Mouse (Mus musculus) heart, embryonic 16.5 days (tissue): ENCODE data around the gene Deaf1. TPM values are rescaled to one million over a fixed set of nuclear protein-coding genes. Genes with fewer than 3 reads are reported as not detected.
A peak's percentile ranks its signal among the peaks of the same experiment; 100 is the strongest.

ENCODE experiments used
- ATAC-seq: fragments of 200-750 bp; cut with Nextera tagmentation; replicated peaks from 2 replicates; pipeline ENCODE4 v1.8.0; 2017; ENCODE audit warnings: moderate number of reproducible peaks; ENCODE audit not compliant: insufficient read depth, low FRiP score; ENCODE audit errors: extremely low read depth
- H3K27ac ChIP-seq: fragments of 300-500 bp; sonication (generic); 2 replicates; pipeline ENCODE4 v1.5.1; 2014; ENCODE audit warnings: mild to moderate bottlenecking, low read length, control low read depth, moderate library complexity
- H3K27me3 ChIP-seq: fragments of 300-500 bp; sonication (generic); 2 replicates; pipeline ENCODE4 v1.6.1; 2014; ENCODE audit warnings: low read length, mixed read lengths; ENCODE audit not compliant: control insufficient read depth, insufficient read depth
- H3K36me3 ChIP-seq: fragments of 300-500 bp; sonication (generic); 2 replicates; pipeline ENCODE4 v1.6.1; 2014; ENCODE audit not compliant: control insufficient read depth, insufficient read depth
- H3K4me1 ChIP-seq: fragments of 300-500 bp; sonication (generic); 2 replicates; pipeline ENCODE4 v1.6.1; 2014; ENCODE audit warnings: low read length, mixed read lengths; ENCODE audit not compliant: control insufficient read depth, insufficient read depth
- H3K4me2 ChIP-seq: fragments of 300-500 bp; sonication (generic); 2 replicates; pipeline ENCODE4 v1.6.1; 2014; ENCODE audit warnings: low read depth, mild to moderate bottlenecking, control low read depth, low read length
- H3K4me3 ChIP-seq: fragments of 300-500 bp; sonication (generic); 2 replicates; pipeline ENCODE4 v1.5.1; 2014; ENCODE audit warnings: mild to moderate bottlenecking, control low read depth, low read length
- H3K9ac ChIP-seq: fragments of 300-500 bp; sonication (generic); 2 replicates; pipeline ENCODE4 v1.6.1; 2014; ENCODE audit warnings: low read length, control low read depth
- H3K9me3 ChIP-seq: fragments of 300-500 bp; sonication (generic); replicated peaks from 2 replicates; pipeline ENCODE4 v1.6.1; 2016; ENCODE audit warnings: low read length; ENCODE audit not compliant: control insufficient read depth
- WGBS: fragments of 180-500 bp; shearing (Covaris S2); extraction: QIAGEN DNeasy Blood & Tissue Kit; methylation state at CpG from one replicate; pipeline ENCODE4 v1.1.7; 2014; 5-methylcytosine and 5-hydroxymethylcytosine counted together
- polyA plus RNA-seq: library from polyadenylated mRNA; unstranded; fragments of >200 nt; fragmentation: Nextera tagmentation; extraction: Ambion mirVana; gene quantifications from 2 replicates; pipeline ENCODE4 v1.2.1, GENCODE M21; 2015

The Deaf1 gene
- polyA plus RNA-seq, 1 experiment from 2014 or later = 37.7 TPM

- 92% methylated on average over 4 of the region's 4 CpGs for WGBS
- H3K9ac ChIP-seq = no peak overlapping the region
- no peak for ATAC-seq
- H3K4me3 ChIP-seq = no peak overlapping the region
- H3K27ac ChIP-seq = no peak overlapping the region
- H3K9me3 ChIP-seq = no peaks in the 10 kb centered on the region
- H3K27me3 ChIP-seq = no peaks in the 10 kb centered on the region
- H3K4me1 ChIP-seq = 0 out of 2 replicates have a peak, but pooled peaks cover 3% of the 10 kb centered on the region
- H3K4me2 ChIP-seq = no peak overlapping the region
- peaks cover 15% of the 10 kb centered on the region for H3K36me3 ChIP-seq
Observed at GRCm38 (mm10) chr7:141335682-141336081, 8.2 kb upstream of the Deaf1 start.

GRCm38 (mm10) chr7:141335044-141335579, 7.6 kb upstream of the Deaf1 start:
- 72% methylated on average over 2 of the region's 2 CpGs for WGBS
- no peaks in the 10 kb centered on the region for H3K27me3 ChIP-seq
- no peaks in the 10 kb centered on the region for H3K9me3 ChIP-seq
- no peak overlapping the region for H3K9ac ChIP-seq
- H3K4me3 ChIP-seq = no peak overlapping the region
- H3K36me3 ChIP-seq = peaks cover 15% of the 10 kb centered on the region
- H3K4me1 ChIP-seq = 0 out of 2 replicates have a peak, but pooled peaks cover 3% of the 10 kb centered on the region
- no peak for ATAC-seq
- H3K27ac ChIP-seq = no peak overlapping the region
- H3K4me2 ChIP-seq = no peak overlapping the region

- H3K27ac ChIP-seq = no peak overlapping the region
- H3K4me1 ChIP-seq = peaks cover 7% of the 10 kb centered on the region; the same call in 1 of the 2 replicates
- H3K4me2 ChIP-seq = no peak overlapping the region
- H3K27me3 ChIP-seq = no peaks in the 10 kb centered on the region
- peaks cover 15% of the 10 kb centered on the region for H3K36me3 ChIP-seq
- H3K4me3 ChIP-seq = no peak overlapping the region
- no peak overlapping the region for H3K9ac ChIP-seq
- H3K9me3 ChIP-seq = no peaks in the 10 kb centered on the region
- WGBS = 82% methylated on average over 6 of the region's 6 CpGs
- ATAC-seq = no peak
Observed at GRCm38 (mm10) chr7:141331990-141332389, 4.5 kb upstream of the Deaf1 start.

- Histone ChIP-seq H3K4me2 (no peak overlapping the region), H3K36me3 (peaks cover 15% of the 10 kb centered on the region), H3K27ac (no peak overlapping the region), H3K4me3 (no peak overlapping the region), H3K9ac (no peak overlapping the region), H3K4me1 (peaks cover 16% of the 10 kb centered on the region), H3K27me3 (no peaks in the 10 kb centered on the region), H3K9me3 (no peaks in the 10 kb centered on the region)
- no peak for ATAC-seq
Observed at GRCm38 (mm10) chr7:141330706-141331105, 3.2 kb upstream of the Deaf1 start.

GRCm38 (mm10) chr7:141328373-141328990, 992 bp upstream of the Deaf1 start:
- Histone ChIP-seq H3K4me3 (peak overlapping the region; percentile 79), H3K27me3 (no peaks in the 10 kb centered on the region), H3K4me1 (peaks cover 16% of the 10 kb centered on the region), H3K9ac (peak overlapping the region; percentile 92), H3K36me3 (peaks cover 11% of the 10 kb centered on the region), H3K9me3 (no peaks in the 10 kb centered on the region), H3K4me2 (peak overlapping the region; percentile 85), H3K27ac (peak overlapping the region; percentile 99)
- peak; percentile 1; the same call in 1 of the 2 replicates for ATAC-seq
- WGBS = 14% methylated on average over 24 of the region's 24 CpGs

- peak overlapping the region; percentile 99 for H3K27ac ChIP-seq
- peaks cover 16% of the 10 kb centered on the region for H3K4me1 ChIP-seq
- H3K9ac ChIP-seq = peak overlapping the region; percentile 92
- peak; percentile 3 for ATAC-seq
- peak overlapping the region; percentile 85 for H3K4me2 ChIP-seq
- no peaks in the 10 kb centered on the region for H3K9me3 ChIP-seq
- peaks cover 18% of the 10 kb centered on the region for H3K36me3 ChIP-seq
- no peaks in the 10 kb centered on the region for H3K27me3 ChIP-seq
- H3K4me3 ChIP-seq = peak overlapping the region; percentile 79
- WGBS = 4% methylated on average over 35 of the region's 35 CpGs
Observed at GRCm38 (mm10) chr7:141326546-141327446, 694 bp downstream of the Deaf1 start.

- WGBS = 91% methylated on average over 1 of the region's 1 CpGs
- no peak for ATAC-seq
Observed at GRCm38 (mm10) chr7:141324686-141325085, 2.8 kb downstream of the Deaf1 start.

GRCm38 (mm10) chr7:141319446-141319845, 8.0 kb downstream of the Deaf1 start:
- no peaks in the 10 kb centered on the region for H3K9me3 ChIP-seq
- no peaks in the 10 kb centered on the region for H3K27me3 ChIP-seq
- H3K36me3 ChIP-seq = peaks cover 62% of the 10 kb centered on the region
- WGBS = 83% methylated on average over 2 of the region's 2 CpGs
- H3K4me2 ChIP-seq = no peak overlapping the region
- H3K27ac ChIP-seq = no peak overlapping the region
- H3K4me3 ChIP-seq = no peak overlapping the region
- H3K4me1 ChIP-seq = no peaks in the 10 kb centered on the region
- ATAC-seq = no peak
- no peak overlapping the region for H3K9ac ChIP-seq

More at GRCm38 (mm10) chr7:141324686-141325085, 2.8 kb downstream of the Deaf1 start:
- H3K27ac ChIP-seq = no peak overlapping the region
- H3K4me1 ChIP-seq = peaks cover 16% of the 10 kb centered on the region
- H3K4me2 ChIP-seq = no peak overlapping the region
- H3K4me3 ChIP-seq = no peak overlapping the region
- no peaks in the 10 kb centered on the region for H3K27me3 ChIP-seq
- no peaks in the 10 kb centered on the region for H3K9me3 ChIP-seq
- H3K36me3 ChIP-seq = peaks cover 39% of the 10 kb centered on the region
- H3K9ac ChIP-seq = no peak overlapping the region
